ENCODE assay signal across 21 mouse cellular contexts in the genomic region with DNA sequence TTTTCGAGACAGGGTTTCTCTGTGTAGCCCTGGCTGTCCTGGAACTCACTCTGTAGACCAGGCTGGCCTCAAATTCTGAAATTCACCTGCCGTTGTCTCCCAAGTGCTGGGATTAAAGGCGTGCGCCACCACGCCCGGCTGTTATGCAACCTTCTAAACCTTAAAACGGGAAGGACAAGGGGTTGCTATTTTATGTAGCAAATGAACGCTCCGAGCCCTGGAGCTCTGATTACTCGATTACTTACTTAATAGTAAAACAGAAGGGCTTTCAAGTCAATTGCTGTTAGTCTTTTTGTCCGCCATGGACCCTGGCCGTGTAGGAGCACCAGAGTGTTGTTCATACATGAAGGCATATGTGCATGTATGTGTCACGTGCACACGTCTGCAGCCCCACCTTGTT.
A peak's percentile ranks its signal among the peaks of the same experiment; 100 is the strongest.
DNase-seq lines count a peak whose midpoint lies in the region; ATAC-seq and TF ChIP-seq lines count a peak whose summit lies in the region.
"Had no signal": no experiment of that assay in that cellular context is flagged by ENCODE, and none has a peak within 500 bp of the region (broad histone marks: within the 10 kb centered on the region; RNA-seq: fewer than 3 reads in every experiment).

No protein-coding gene starts in this region.

- no peak overlapping the region for H3K9ac ChIP-seq in limb, embryonic 14.5 days (ENCODE audit: low read depth, low read length, severe bottlenecking)
- no peak overlapping the region for H3K9ac ChIP-seq in hindbrain, embryonic 11.5 days (ENCODE audit: low read depth, low read length)
- H3K9ac ChIP-seq: heart, embryonic 13.5 days; hindbrain, embryonic 13.5 days had no signal

- TF ChIP-seq POLR2A in limb, embryonic 14.5 days (IDR thresholded peaks at IDR 0.05; ENCODE audit: borderline replicate concordance, extremely low read depth, insufficient read depth, insufficient read length), result no peak
- TF ChIP-seq POLR2A in thymus, adult 2 months (IDR thresholded peaks at IDR 0.05; ENCODE audit: control insufficient read depth, extremely low read depth, insufficient read depth, low read length, poor library complexity), result no peak

- H3K4me1 ChIP-seq in limb, embryonic 14.5 days (ENCODE audit: control insufficient read depth, insufficient read depth, low read length), result peaks cover 16% of the 10 kb centered on the region
- H3K4me1 ChIP-seq in limb, embryonic 10.5 days, result peaks cover 43% of the 10 kb centered on the region
- H3K4me1 ChIP-seq in hindbrain, embryonic 11.5 days (replicated peaks; ENCODE audit: control insufficient read depth, insufficient read depth, low read length), result peaks cover 2% of the 10 kb centered on the region; the same call in 1 of the 2 replicates
- peaks cover 10% of the 10 kb centered on the region for H3K4me1 ChIP-seq in thymus, adult 2 months (replicated peaks; ENCODE audit: control insufficient read depth, insufficient read depth, low read length)

- H3K4me2 ChIP-seq in limb, embryonic 14.5 days (replicated peaks; ENCODE audit: low read depth, low read length, severe bottlenecking), result no peak overlapping the region
- H3K4me2 ChIP-seq in hindbrain, embryonic 11.5 days (replicated peaks; ENCODE audit: low read depth, low read length), result no peak overlapping the region
- H3K4me2 ChIP-seq: heart, embryonic 13.5 days; hindbrain, embryonic 13.5 days had no signal

- no peaks in the 10 kb centered on the region for H3K27me3 ChIP-seq in limb, embryonic 14.5 days (ENCODE audit: control insufficient read depth, insufficient read depth, low read length)
- no peaks in the 10 kb centered on the region for H3K27me3 ChIP-seq in limb, embryonic 10.5 days (ENCODE audit: low read depth, poor library complexity, severe bottlenecking)
- H3K27me3 ChIP-seq in hindbrain, embryonic 11.5 days (ENCODE audit: control insufficient read depth, insufficient read depth, low read length), result no peaks in the 10 kb centered on the region
- no peaks in the 10 kb centered on the region for H3K27me3 ChIP-seq in thymus, adult 2 months (ENCODE audit: control insufficient read depth, insufficient read depth, low read length)
- H3K27me3 ChIP-seq: heart, embryonic 13.5 days; hindbrain, embryonic 13.5 days had no signal

- 0 out of 2 replicates have a peak, but pooled peaks have one; percentile 3 for ATAC-seq in limb, embryonic 14.5 days (ENCODE audit: low FRiP score, low read depth)
- peak; percentile 43 for ATAC-seq in granulocyte monocyte progenitor cell, adult 5-6 weeks (replicated peaks; ENCODE audit: poor library complexity, severe bottlenecking)
- 0 out of 2 replicates have a peak, but pooled peaks have one; percentile 41 for ATAC-seq in megakaryocyte, adult 5-6 weeks (ENCODE audit: poor library complexity, severe bottlenecking)
- ATAC-seq in hindbrain, embryonic 11.5 days (ENCODE audit: low FRiP score), result no peak
- ATAC-seq: forebrain, embryonic 14.5 days had no signal

- no peak overlapping the region for H3K4me3 ChIP-seq in limb, embryonic 14.5 days (replicated peaks; ENCODE audit: low read length)
- H3K4me3 ChIP-seq in limb, embryonic 10.5 days, result no peak overlapping the region
- H3K4me3 ChIP-seq in hindbrain, embryonic 11.5 days (ENCODE audit: low read depth, low read length), result no peak overlapping the region
- no peak overlapping the region for H3K4me3 ChIP-seq in thymus, adult 2 months (ENCODE audit: control insufficient read depth, insufficient read depth, low read length)
- H3K4me3 ChIP-seq: embryonic facial prominence, embryonic 10.5 days; forebrain, embryonic 10.5 days; heart, embryonic 13.5 days; hindbrain, embryonic 13.5 days had no signal

- H3K36me3 ChIP-seq in limb, embryonic 14.5 days (ENCODE audit: control insufficient read depth, insufficient read depth, low read length), result no peaks in the 10 kb centered on the region
- H3K36me3 ChIP-seq in limb, embryonic 10.5 days, result no peaks in the 10 kb centered on the region
- H3K36me3 ChIP-seq in hindbrain, embryonic 11.5 days (ENCODE audit: control insufficient read depth, insufficient read depth, low read length), result no peaks in the 10 kb centered on the region
- H3K36me3 ChIP-seq in thymus, adult 2 months (ENCODE audit: control insufficient read depth, insufficient read depth, low read length), result no peaks in the 10 kb centered on the region
- H3K36me3 ChIP-seq: embryonic facial prominence, embryonic 10.5 days; forebrain, embryonic 10.5 days; G1E; heart, embryonic 13.5 days; hindbrain, embryonic 13.5 days had no signal

- WGBS in limb, embryonic 14.5 days, result 82% methylated on average over 14 of the region's 14 CpGs
- 94% methylated on average over 14 of the region's 14 CpGs for WGBS in limb, embryonic 10.5 days
- 92% methylated on average over 14 of the region's 14 CpGs for WGBS in hindbrain, embryonic 11.5 days
- 96% methylated on average over 14 of the region's 14 CpGs for WGBS in thymus, adult 2 months

- no peak for DNase-seq in limb, embryonic 14.5 days (ENCODE audit: low spot score)
- DNase-seq in limb, embryonic 10.5 days (ENCODE audit: low spot score), result no peak
- DNase-seq in fat pad, adult 2 months (ENCODE audit: extremely low read depth, low read depth, low spot score), result peak; percentile 66
- DNase-seq in hindbrain, embryonic 11.5 days (ENCODE audit: low spot score), result no peak
- no peak for DNase-seq in thymus, adult 2 months
- DNase-seq: adrenal gland, adult 8-10 months; adrenal gland, postnatal 36 days; cerebellum, adult 2 months; cerebellum, postnatal 10 days; heart, adult 18-20 months; heart, postnatal 10 days; heart, postnatal 4 days; kidney, adult 18-20 months had no signal

- no peak overlapping the region for H3K27ac ChIP-seq in limb, embryonic 14.5 days (replicated peaks; ENCODE audit: low read depth, low read length)
- H3K27ac ChIP-seq in limb, embryonic 10.5 days, result no peak overlapping the region
- no peak overlapping the region for H3K27ac ChIP-seq in hindbrain, embryonic 11.5 days (ENCODE audit: low read depth, low read length)
- no peak overlapping the region for H3K27ac ChIP-seq in thymus, adult 2 months (ENCODE audit: control insufficient read depth, insufficient read depth, low read length)
- H3K27ac ChIP-seq: embryonic facial prominence, embryonic 10.5 days; forebrain, embryonic 10.5 days; heart, embryonic 13.5 days; hindbrain, embryonic 13.5 days had no signal

- no peak for TF ChIP-seq CTCF in thymus, adult 2 months (IDR thresholded peaks at IDR 0.05; ENCODE audit: borderline replicate concordance, control insufficient read depth, extremely low read depth, insufficient read depth, low read length, poor library complexity)

- no peaks in the 10 kb centered on the region for H3K9me3 ChIP-seq in limb, embryonic 14.5 days (ENCODE audit: control insufficient read depth, low read length)
- no peaks in the 10 kb centered on the region for H3K9me3 ChIP-seq in limb, embryonic 10.5 days (replicated peaks)
- H3K9me3 ChIP-seq in hindbrain, embryonic 11.5 days (ENCODE audit: control insufficient read depth, low read length), result no peaks in the 10 kb centered on the region
- H3K9me3 ChIP-seq: embryonic facial prominence, embryonic 10.5 days; forebrain, embryonic 10.5 days; heart, embryonic 13.5 days; hindbrain, embryonic 13.5 days had no signal
